Comparison of ENCODE assay signal across 19 mouse cellular contexts in genomic region chr1:181776541-181776940, GRCm38 (mm10).
"Had no signal": no experiment of that assay in that cellular context is flagged by ENCODE, and none has a peak within 500 bp of the region (broad histone marks: within the 10 kb centered on the region; RNA-seq: fewer than 3 reads in every experiment).

No protein-coding gene starts in this region.

- H3K36me3 ChIP-seq: limb, embryonic 12.5 days; limb, embryonic 15.5 days; midbrain, embryonic 12.5 days; midbrain, embryonic 15.5 days; neural tube, embryonic 12.5 days; neural tube, embryonic 15.5 days had no signal

- H3K27me3 ChIP-seq: limb, embryonic 12.5 days; limb, embryonic 15.5 days; midbrain, embryonic 12.5 days; midbrain, embryonic 15.5 days; neural tube, embryonic 12.5 days; neural tube, embryonic 15.5 days had no signal

- H3K4me1 ChIP-seq: limb, embryonic 12.5 days; limb, embryonic 15.5 days; midbrain, embryonic 12.5 days; midbrain, embryonic 15.5 days; neural tube, embryonic 12.5 days; neural tube, embryonic 15.5 days had no signal

- H3K27ac ChIP-seq: limb, embryonic 12.5 days; limb, embryonic 15.5 days; liver, embryonic 14.5 days; macrophage; midbrain, embryonic 12.5 days; midbrain, embryonic 15.5 days; neural tube, embryonic 12.5 days; neural tube, embryonic 15.5 days; stomach, postnatal 0 days had no signal

- DNase-seq: kidney, adult 8-10 months; kidney, postnatal 14 days; kidney, postnatal 4 days; left cerebral cortex, postnatal 4 days; liver, postnatal 0 days; lung, embryonic 14.5 days; right cerebral cortex, adult 18-20 months; right cerebral cortex, postnatal 14 days; right cerebral cortex, postnatal 4 days; thymus, postnatal 25 days had no signal

- H3K9ac ChIP-seq: limb, embryonic 12.5 days; limb, embryonic 15.5 days; liver, embryonic 14.5 days; liver, postnatal 0 days; lung, embryonic 14.5 days; midbrain, embryonic 12.5 days; midbrain, embryonic 15.5 days; neural tube, embryonic 12.5 days; neural tube, embryonic 15.5 days had no signal

- H3K4me3 ChIP-seq: limb, embryonic 12.5 days; limb, embryonic 15.5 days; midbrain, embryonic 12.5 days; midbrain, embryonic 15.5 days; neural tube, embryonic 12.5 days; neural tube, embryonic 15.5 days had no signal
